ENCODE assay signal across 29 mouse cellular contexts in the genomic region with DNA sequence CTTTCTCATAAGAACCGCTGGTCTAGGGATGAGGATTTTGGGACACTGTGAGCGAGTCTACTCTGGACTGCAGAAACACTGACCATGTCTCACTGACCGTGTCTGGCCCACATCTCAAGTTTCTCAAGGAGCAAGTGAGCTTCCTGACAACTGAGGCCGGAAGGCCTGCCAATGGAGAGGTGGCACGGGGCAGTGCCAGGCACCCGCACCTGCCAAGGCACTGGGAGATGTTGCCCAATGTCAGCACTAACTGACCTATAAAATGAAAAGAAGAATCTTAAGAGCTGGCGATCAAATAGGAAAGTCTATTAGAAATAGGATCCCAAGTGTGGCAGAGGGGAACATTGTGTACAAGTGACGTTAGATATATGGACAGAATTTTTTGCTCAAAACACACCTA. TPM values are rescaled to one million over a fixed set of nuclear protein-coding genes. Genes with fewer than 3 reads are reported as not detected.
A peak's percentile ranks its signal among the peaks of the same experiment; 100 is the strongest.
DNase-seq lines count a peak whose midpoint lies in the region; ATAC-seq and TF ChIP-seq lines count a peak whose summit lies in the region.
"Had no signal": no experiment of that assay in that cellular context is flagged by ENCODE, and none has a peak within 500 bp of the region (broad histone marks: within the 10 kb centered on the region; RNA-seq: fewer than 3 reads in every experiment).

No protein-coding gene starts in this region.

- peaks cover 8% of the 10 kb centered on the region for H3K4me1 ChIP-seq in liver, adult 2 months (ENCODE audit: control insufficient read depth, insufficient read depth, low read length)
- 0 out of 2 replicates have a peak, but pooled peaks cover 4% of the 10 kb centered on the region for H3K4me1 ChIP-seq in liver, postnatal 0 days (ENCODE audit: insufficient read depth)
- H3K4me1 ChIP-seq: forebrain, embryonic 12.5 days; heart, embryonic 13.5 days; lung, embryonic 15.5 days; midbrain, embryonic 10.5 days; midbrain, embryonic 15.5 days; neural tube, embryonic 15.5 days; stomach, embryonic 15.5 days had no signal

- no peak for TF ChIP-seq EP300 in liver, postnatal 0 days (IDR thresholded peaks at IDR 0.05; ENCODE audit: low read depth)

- H3K27me3 ChIP-seq in liver, adult 2 months (ENCODE audit: control insufficient read depth, insufficient read depth, low read length) = no peaks in the 10 kb centered on the region
- no peaks in the 10 kb centered on the region for H3K27me3 ChIP-seq in liver, postnatal 0 days (ENCODE audit: insufficient read depth, low read length)
- H3K27me3 ChIP-seq: forebrain, embryonic 12.5 days; heart, embryonic 13.5 days; liver, embryonic 15.5 days; lung, embryonic 15.5 days; midbrain, embryonic 15.5 days; neural tube, embryonic 15.5 days; stomach, embryonic 15.5 days had no signal

- TF ChIP-seq CTCF in liver, adult 2 months (IDR thresholded peaks at IDR 0.05; ENCODE audit: low read depth, low read length) = no peak
- no peak for TF ChIP-seq CTCF in liver, postnatal 0 days (IDR thresholded peaks at IDR 0.05; ENCODE audit: low read depth)

- no peaks in the 10 kb centered on the region for H3K36me3 ChIP-seq in liver, adult 2 months (ENCODE audit: control insufficient read depth, insufficient read depth, low read length)
- no peaks in the 10 kb centered on the region for H3K36me3 ChIP-seq in liver, postnatal 0 days (replicated peaks; ENCODE audit: insufficient read depth, low read length)
- H3K36me3 ChIP-seq: forebrain, embryonic 12.5 days; heart, embryonic 13.5 days; liver, embryonic 15.5 days; lung, embryonic 15.5 days; midbrain, embryonic 10.5 days; midbrain, embryonic 15.5 days; neural tube, embryonic 15.5 days; stomach, embryonic 15.5 days had no signal

- DNase-seq in cerebellum, adult 18-20 months = peak; percentile 9 to 17
- DNase-seq in cerebellum, adult 11 months = no peak
- peak; percentile 71 for DNase-seq in liver, adult 2 months (ENCODE audit: extremely low read depth, low read depth, low spot score)
- no peak for DNase-seq in liver, postnatal 0 days
- DNase-seq in gastrocnemius, postnatal 14 days = peak; percentile 72
- no peak for DNase-seq in heart, adult 9 months (ENCODE audit: low spot score in 2 of 2)
- DNase-seq in yolk sac, embryonic 10.5 days (ENCODE audit: low spot score) = no peak
- DNase-seq: B cell, adult 2 months; forebrain, postnatal 0 days; heart, adult 2 months; heart, postnatal 10 days; kidney, adult 11 months; kidney, postnatal 14 days; layer of hippocampus, adult 9-11 months; liver; retina, postnatal 1 day; right cerebral cortex, postnatal 14 days had no signal

- H3K9me3 ChIP-seq in liver, postnatal 0 days (ENCODE audit: low read length) = no peaks in the 10 kb centered on the region
- H3K9me3 ChIP-seq: forebrain, embryonic 12.5 days; heart, embryonic 13.5 days; liver, embryonic 15.5 days; lung, embryonic 15.5 days; midbrain, embryonic 10.5 days; midbrain, embryonic 15.5 days; neural tube, embryonic 15.5 days; stomach, embryonic 15.5 days had no signal

- H3K4me3 ChIP-seq in liver, adult 2 months (ENCODE audit: insufficient read depth, low read depth, low read length) = no peak overlapping the region
- H3K4me3 ChIP-seq in liver, postnatal 0 days (ENCODE audit: low read depth, low read length) = no peak overlapping the region
- H3K4me3 ChIP-seq: erythroblast, embryonic 14.5 days; forebrain, embryonic 12.5 days; heart, adult 2 months; heart, embryonic 13.5 days; liver, embryonic 15.5 days; lung, embryonic 15.5 days; midbrain, embryonic 10.5 days; midbrain, embryonic 15.5 days; neural tube, embryonic 15.5 days; stomach, embryonic 15.5 days had no signal

- intact Hi-C loops in gastrocnemius, postnatal 14 days (cut with DNase I; ENCODE audit: low total_unique reads) = no loop called here

- no peak overlapping the region for H3K9ac ChIP-seq in liver, adult 2 months (ENCODE audit: low read depth, low read length)
- no peak overlapping the region for H3K9ac ChIP-seq in liver, postnatal 0 days (replicated peaks)
- H3K9ac ChIP-seq: forebrain, embryonic 12.5 days; forebrain, postnatal 0 days; heart, embryonic 13.5 days; hindbrain, embryonic 14.5 days; liver, embryonic 15.5 days; lung, embryonic 15.5 days; midbrain, embryonic 15.5 days; neural tube, embryonic 15.5 days; stomach, embryonic 15.5 days had no signal

- no peak for ATAC-seq in liver, postnatal 0 days
- ATAC-seq: forebrain, postnatal 0 days; midbrain, embryonic 15.5 days had no signal

- no peak for TF ChIP-seq POLR2A in liver, adult 2 months (IDR thresholded peaks at IDR 0.05; ENCODE audit: extremely low read depth, insufficient read depth, low read length)

- no peak overlapping the region for H3K4me2 ChIP-seq in liver, postnatal 0 days (ENCODE audit: low read depth, low read length)
- H3K4me2 ChIP-seq: forebrain, embryonic 12.5 days; heart, embryonic 13.5 days; hindbrain, embryonic 14.5 days; liver, embryonic 15.5 days; lung, embryonic 15.5 days; midbrain, embryonic 15.5 days; neural tube, embryonic 15.5 days; stomach, embryonic 15.5 days had no signal

- WGBS in liver, adult 2 months = 49% methylated on average over 8 of the region's 8 CpGs
- WGBS in liver, postnatal 0 days (ENCODE audit: insufficient replicate concordance) = 83% methylated on average over 8 of the region's 8 CpGs

- H3K79me2 ChIP-seq in liver, adult 2 months (ENCODE audit: control insufficient read depth, insufficient read depth, low read length) = no peaks in the 10 kb centered on the region

- H3K27ac ChIP-seq in liver, adult 2 months (replicated peaks; ENCODE audit: insufficient read depth, low read depth, low read length) = no peak overlapping the region
- no peak overlapping the region for H3K27ac ChIP-seq in liver, postnatal 0 days (ENCODE audit: low read depth)
- H3K27ac ChIP-seq: forebrain, embryonic 12.5 days; heart, adult 2 months; heart, embryonic 13.5 days; hindbrain, embryonic 14.5 days; liver, embryonic 15.5 days; lung, embryonic 15.5 days; midbrain, embryonic 10.5 days; midbrain, embryonic 15.5 days; neural tube, embryonic 15.5 days; stomach, embryonic 15.5 days had no signal

RNA-seq across cellular contexts. Expression of a gene that starts 39.1 kb away (rescaled TPM):
- 30.1 and 39.9 TPM in 2 replicates for total RNA-seq in liver, adult 2 months (2014; rRNA removed)
- 23.3 and 40.1 TPM in 2 replicates for polyA plus RNA-seq in liver, adult 2 months (2012; rRNA removed)
- polyA plus RNA-seq in liver, postnatal 0 days (2015; fragmentation: Nextera tagmentation; extraction: Ambion mirVana) = 11.3 and 12.0 TPM in 2 replicates
- total RNA-seq in gastrocnemius, postnatal 14 days (2021) = 100 to 1,000 TPM; 125 to 230 TPM
- total RNA-seq: hematopoietic stem cell, adult 5-6 weeks; megakaryocyte progenitor cell, adult 5-6 weeks had no signal
- polyA plus RNA-seq: erythroblast, embryonic 14.5 days had no signal

RNA-seq across cellular contexts. Expression of a gene that starts 58.5 kb away (rescaled TPM):
- total RNA-seq in liver, adult 2 months (2014; rRNA removed) = 50.9 and 55.2 TPM in 2 replicates
- polyA plus RNA-seq in liver, adult 2 months (2012; rRNA removed) = 6.3 and 8.6 TPM in 2 replicates
- polyA plus RNA-seq in liver, postnatal 0 days (2015; fragmentation: Nextera tagmentation; extraction: Ambion mirVana) = 9.3 and 9.8 TPM in 2 replicates
- total RNA-seq in gastrocnemius, postnatal 14 days (2021) = 100 to 1,000 TPM; 109 to 116 TPM

Comparison
In these comparisons a context has a peak if more than half of its experiments do, and no peak if none do; other contexts are left out.
1. DNase-seq: peak in cerebellum, adult 18-20 months (2 of 2), liver, adult 2 months (single experiment) and gastrocnemius, postnatal 14 days (single experiment); none in cerebellum, adult 11 months (single experiment), liver, postnatal 0 days (single experiment), heart, adult 9 months (0 of 2) and yolk sac, embryonic 10.5 days (single experiment).